Mouse (Mus musculus) cerebellum, adult 11 months (tissue): Measurements from ENCODE around the gene Stard13.

Experiments used
- DNase-seq: peaks from one replicate; pipeline ENCODE4 v3.0.0; 2022

Gene Stard13

GRCm38 (mm10) chr5:151175897-151176313 is 57.7 kb downstream of the Stard13 start:
- DNase-seq, result no peak

- no peak for DNase-seq
Measured at GRCm38 (mm10) chr5:151174485-151175460, 58.9 kb downstream of the Stard13 start.

- no peak for DNase-seq
Measured at GRCm38 (mm10) chr5:151173774-151174173, 59.9 kb downstream of the Stard13 start.

- DNase-seq, result no peak
Measured at GRCm38 (mm10) chr5:151170168-151170750, 63.4 kb downstream of the Stard13 start.

GRCm38 (mm10) chr5:151168191-151168590 is 65.4 kb downstream of the Stard13 start:
- DNase-seq, result no peak

GRCm38 (mm10) chr5:151167641-151168040 is 66.0 kb downstream of the Stard13 start:
- no peak for DNase-seq

GRCm38 (mm10) chr5:151166266-151166665 is 67.4 kb downstream of the Stard13 start:
- DNase-seq, result no peak

GRCm38 (mm10) chr5:151165381-151166016 is 68.1 kb downstream of the Stard13 start:
- DNase-seq, result no peak

- no peak for DNase-seq
Measured at GRCm38 (mm10) chr5:151164815-151165214, 68.8 kb downstream of the Stard13 start.

GRCm38 (mm10) chr5:151162642-151163041 is 71.0 kb downstream of the Stard13 start:
- no peak for DNase-seq

- DNase-seq, result no peak
Measured at GRCm38 (mm10) chr5:151155247-151155646, 78.4 kb downstream of the Stard13 start.

GRCm38 (mm10) chr5:151154780-151155179 is 78.9 kb downstream of the Stard13 start:
- DNase-seq, result no peak

GRCm38 (mm10) chr5:151154030-151154429 is 79.6 kb downstream of the Stard13 start:
- DNase-seq, result no peak

GRCm38 (mm10) chr5:151151549-151151948 is 82.1 kb downstream of the Stard13 start:
- no peak for DNase-seq

- DNase-seq, result no peak
Measured at GRCm38 (mm10) chr5:151149509-151149908, 84.1 kb downstream of the Stard13 start.

- no peak for DNase-seq
Measured at GRCm38 (mm10) chr5:151148079-151148478, 85.6 kb downstream of the Stard13 start.

- DNase-seq, result no peak
Measured at GRCm38 (mm10) chr5:151145807-151146206, 87.8 kb downstream of the Stard13 start.

- no peak for DNase-seq
Measured at GRCm38 (mm10) chr5:151143955-151144354, 89.7 kb downstream of the Stard13 start.

GRCm38 (mm10) chr5:151142671-151143601 is 90.7 kb downstream of the Stard13 start:
- no peak for DNase-seq

GRCm38 (mm10) chr5:151142241-151142640 is 91.4 kb downstream of the Stard13 start:
- DNase-seq, result no peak

GRCm38 (mm10) chr5:151137901-151138300 is 95.7 kb downstream of the Stard13 start:
- no peak for DNase-seq

GRCm38 (mm10) chr5:151137311-151137710 is 96.3 kb downstream of the Stard13 start:
- no peak for DNase-seq
